Mouse (Mus musculus): ENCODE data around the gene Cbs.
"Not testable (repeated sequence)": the region's sequence is repeated elsewhere in the genome, so short reads cannot be mapped to it uniquely, and the experiment has no call there.

The Cbs gene

DNA sequence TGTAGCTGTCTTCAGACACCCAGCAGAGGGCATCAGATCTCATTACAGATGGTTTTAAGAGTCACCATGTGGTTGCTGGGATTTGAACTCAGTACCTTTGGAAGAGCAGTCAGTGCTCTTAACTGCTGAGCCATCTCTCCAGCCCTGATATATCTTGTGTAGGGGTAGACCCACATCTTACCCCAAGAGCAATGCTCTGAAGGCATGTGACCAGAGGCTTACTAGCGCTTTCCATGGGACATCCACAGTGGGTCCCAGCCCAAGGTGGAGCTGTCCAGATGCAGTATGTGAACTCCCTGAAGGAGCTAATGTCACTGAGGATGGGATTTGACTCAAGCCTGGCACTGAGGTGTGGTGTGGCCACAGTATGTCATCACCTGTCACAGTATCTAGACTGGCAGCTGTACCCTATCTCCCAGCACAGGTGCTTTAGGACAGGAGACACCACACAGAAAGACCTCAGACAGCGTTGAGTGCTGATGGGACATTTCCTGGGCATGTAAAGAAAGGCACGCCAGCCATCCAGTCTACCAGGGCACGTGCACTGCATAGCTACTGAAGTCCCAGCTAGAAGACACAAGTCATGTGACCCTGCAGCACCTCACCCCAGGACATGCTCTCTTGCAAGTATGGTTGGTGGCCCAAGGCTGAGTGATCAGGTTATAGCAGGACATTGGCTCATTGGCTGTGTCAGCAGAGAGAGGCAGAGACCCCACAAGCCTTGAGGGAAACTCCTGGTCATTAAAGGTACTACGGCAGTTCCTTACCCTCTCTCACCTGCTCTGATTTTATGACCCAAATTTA, 9.4 kb upstream of the Cbs start:
- DNase-seq (ENCODE audit: low spot score): no peak

DNA sequence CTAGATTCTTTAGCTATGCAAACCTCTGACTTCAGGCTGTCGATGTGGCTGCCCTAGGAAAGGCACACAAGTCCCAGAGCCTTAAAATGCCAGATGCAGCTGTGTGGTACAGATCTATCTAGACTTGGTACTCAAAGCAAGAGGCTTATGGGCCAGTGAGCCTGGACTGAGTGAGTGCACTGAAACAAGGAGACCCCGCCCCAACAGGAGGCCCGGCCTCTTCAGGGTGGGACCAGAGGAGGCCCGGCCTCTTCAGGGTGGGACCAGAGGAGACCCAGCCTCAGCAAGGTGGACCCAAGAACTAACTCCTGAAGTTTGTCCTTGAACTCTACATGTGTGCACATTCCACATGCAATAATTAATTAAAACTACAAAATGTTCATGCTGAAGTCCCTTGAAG, 5.9 kb upstream of the Cbs start:
- no peak for DNase-seq (ENCODE audit: low spot score)

DNA sequence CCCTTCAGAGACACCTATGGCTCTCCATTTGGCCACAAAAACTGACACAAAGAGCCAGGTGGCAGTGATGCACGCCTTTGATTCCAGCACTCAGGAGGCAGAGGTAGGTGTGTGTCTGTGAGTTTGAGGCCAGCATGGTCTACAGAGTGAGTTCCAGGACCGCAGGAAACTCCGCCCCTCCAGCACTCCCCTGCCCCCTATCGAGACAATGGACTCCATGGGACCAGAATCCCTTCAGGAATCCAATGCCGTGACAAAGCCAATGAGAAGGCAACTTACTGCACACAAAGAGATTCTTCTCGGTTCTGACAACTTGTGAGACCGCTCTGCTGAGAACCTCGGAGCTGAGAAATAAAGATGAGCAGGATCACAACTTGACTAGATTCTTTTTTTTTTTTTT, 5.3 kb upstream of the Cbs start:
- no peak for DNase-seq (ENCODE audit: low spot score)

DNA sequence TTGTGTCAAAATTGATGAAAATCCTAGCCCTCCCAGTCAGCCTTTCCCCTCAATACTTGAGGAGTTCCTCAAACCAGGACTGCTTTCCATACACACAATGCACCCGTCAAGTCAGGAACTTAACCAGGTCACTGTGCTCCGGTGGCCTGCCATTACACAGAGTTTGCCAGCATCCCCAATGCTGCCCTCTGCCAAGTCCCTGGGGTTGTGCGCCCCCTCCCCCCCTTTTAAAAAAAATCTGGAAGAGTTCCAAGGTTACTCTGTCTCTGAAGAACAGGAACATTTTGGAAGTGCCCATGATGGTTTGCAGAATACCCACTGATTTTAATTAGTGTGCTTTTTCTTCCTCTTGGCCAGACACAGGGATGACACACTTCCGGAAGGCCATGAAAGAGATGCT, 2.6 kb upstream of the Cbs start:
- DNase-seq (ENCODE audit: low spot score): no peak

DNA sequence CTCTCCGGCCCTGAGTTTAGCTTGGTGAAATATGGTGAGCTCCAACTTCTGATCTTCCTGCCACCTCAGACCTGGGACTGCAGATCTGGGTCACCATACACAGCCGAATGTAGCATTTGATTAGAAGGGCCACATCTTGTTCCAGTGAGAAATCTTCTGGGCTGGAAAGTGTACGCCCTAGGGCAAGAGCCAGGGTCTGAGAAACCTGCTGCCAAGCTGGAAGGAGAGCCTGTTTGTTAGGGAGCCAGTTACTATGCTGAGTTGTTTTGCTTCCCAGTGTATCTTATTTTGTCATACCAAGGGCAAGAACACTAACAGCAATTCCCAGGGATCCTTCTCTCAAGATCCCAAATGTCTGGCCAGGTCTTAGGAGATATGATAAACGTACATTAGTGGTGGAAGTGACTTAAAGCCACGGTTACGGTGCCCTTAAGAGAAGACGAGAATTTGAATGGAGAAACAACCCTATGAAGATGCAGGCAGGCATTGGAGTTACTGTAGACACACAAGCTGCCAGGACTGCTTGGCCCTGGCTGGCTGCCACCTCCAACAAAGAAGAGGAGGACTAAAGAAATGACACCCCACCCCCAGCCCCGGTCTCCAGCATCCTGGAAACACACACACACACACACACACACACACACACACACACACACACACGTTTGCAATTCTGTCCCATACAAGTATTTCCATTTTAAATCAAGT, 980 bp upstream of the Cbs start:
- no peak for DNase-seq (ENCODE audit: low spot score)

DNA sequence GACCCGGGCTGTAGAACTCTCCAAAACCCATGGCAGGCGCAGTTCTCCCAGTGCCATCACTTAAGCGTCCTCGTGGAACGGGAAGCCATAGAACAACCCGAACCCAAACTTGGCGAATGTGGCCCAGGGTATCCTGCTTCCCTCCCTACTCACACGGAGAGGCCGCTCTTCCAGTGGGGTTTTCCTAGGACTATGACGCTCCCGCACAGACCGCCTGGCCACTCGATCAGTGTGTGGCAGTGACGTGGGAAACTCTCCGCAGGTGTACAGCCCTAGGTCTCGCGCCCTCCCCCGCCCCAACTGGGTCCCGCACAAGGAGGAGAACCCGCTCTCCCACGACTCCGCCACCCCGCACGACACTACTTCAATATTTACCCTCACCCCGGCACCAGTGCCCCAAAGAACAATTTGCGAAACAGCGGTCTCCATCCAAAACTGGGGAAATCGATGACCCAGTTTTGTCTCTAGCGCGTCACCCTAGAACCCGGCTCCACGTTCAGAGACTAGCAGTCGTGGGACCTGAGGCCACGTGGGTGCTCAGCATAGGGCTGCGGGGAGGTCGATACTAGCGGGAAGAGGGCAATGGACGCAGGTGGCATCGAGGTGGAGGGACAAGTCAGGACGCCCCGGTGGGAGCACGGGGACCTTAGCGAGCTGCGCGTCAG, 629 bp downstream of the Cbs start:
- no peak for DNase-seq (ENCODE audit: low spot score)

DNA sequence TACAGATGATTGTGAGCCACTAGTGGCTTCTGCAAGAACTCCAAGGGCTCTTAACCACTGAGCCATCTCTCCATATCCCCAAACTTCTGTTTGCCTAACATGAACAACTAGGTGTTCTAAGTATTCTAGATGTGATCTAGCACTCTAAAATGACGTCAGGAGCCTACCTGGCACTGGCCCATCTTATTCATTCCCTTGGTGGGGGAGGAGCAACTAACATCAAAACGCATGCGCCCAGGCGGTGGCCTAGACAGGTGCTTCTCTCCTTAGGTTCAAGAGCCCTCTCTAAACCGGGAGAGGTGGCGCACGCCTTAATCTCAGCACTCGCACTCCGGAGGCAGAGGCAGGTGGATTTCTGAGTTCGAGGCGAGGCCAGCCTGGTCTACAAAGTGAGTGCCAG, 1.3 kb downstream of the Cbs start:
- no peak for DNase-seq (ENCODE audit: low spot score)

DNA sequence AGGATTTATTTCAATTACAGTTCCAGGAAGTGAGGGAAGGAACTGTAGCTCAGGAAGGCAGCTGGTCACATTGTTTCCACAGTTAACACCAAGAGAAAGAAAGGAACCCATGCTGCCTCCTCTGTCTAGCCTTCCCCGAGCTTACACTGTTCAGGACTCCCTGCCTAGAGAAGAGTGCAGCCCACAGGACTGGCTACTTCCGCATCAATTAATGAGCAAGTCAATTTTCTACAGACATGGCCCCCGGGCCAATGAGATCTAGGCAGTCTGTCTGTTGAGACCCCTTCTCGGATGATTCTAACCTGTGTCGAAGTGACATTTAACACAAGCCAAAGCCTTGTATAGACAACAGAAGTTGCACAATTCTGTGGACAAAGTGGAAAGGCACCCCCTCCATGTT, 2.1 kb downstream of the Cbs start:
- DNase-seq (ENCODE audit: low spot score): no peak

DNA sequence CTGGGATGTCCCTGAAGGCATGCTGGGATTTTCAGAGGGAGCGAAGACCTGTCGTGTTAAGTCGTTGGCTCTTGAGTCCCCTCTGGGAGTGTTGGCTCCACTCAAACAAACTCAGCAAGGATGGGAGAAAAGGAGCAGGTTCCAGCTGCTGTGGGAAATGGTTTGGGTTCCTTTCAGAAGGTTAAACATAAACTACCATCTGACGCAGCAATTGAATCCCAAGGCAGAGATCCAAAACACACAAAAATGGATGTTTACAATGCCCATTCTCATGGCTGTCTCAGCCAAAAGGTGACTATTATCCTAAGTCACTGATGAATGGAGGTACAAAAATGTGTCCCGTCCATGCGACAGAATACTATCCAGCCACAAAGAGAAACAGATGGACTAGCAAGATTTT, 4.0 kb downstream of the Cbs start:
- DNase-seq (ENCODE audit: low spot score): no peak

DNA sequence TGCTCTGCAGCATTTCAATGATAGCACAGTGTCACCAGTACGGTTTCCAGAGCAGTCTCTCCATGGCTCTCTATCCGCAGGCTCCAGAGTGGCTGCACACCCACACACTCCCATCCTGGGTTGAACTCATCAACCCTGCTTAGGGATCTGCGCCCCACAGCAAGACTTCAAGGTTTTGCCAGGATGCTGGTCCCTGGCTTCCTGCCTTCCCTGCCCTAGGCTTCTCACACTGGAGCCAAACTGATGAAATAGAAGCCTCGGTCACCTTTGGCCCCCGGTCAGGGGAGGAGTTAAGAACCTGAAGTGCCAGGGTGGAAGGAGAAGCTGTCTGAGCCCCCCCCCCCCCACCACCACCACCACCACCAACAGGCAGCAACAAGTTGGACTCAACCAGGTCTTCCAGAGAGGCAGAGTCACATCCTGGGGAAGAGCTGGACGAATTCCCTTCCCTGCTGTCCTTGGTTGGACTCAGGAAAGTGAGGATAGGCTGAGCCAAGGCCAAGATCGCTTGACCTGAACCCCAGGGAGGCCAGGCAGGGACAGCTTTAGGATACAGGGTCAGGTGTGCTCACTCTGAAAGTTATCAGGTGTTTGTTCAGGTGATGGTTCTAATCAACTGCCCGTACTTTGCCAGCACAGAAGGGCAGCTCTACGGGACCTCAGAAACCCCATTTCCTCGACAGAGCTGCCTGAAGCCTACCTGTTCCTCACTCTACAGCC, 5.8 kb downstream of the Cbs start:
- no peak for DNase-seq (ENCODE audit: low spot score)

DNA sequence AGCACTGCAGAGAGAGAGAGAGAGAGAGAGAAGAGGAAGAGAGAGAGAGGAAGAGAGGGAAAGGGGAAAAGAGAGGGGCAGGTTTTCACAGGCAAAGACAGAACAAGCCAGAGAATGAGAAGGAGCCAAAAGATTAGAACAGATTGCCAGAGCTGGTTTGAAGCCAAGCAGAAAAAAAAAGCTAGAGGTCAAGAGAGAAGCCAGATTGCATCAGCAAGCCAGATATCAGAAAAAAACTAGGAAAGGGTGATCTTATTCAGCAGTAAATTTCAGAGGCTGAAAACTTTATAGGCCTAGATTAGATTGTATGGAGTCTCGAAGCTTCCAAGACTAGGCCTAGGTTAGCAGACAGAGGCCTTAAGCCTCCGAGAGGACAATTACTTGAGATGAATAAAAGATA, 9.1 kb downstream of the Cbs start:
- no peak for DNase-seq (ENCODE audit: low spot score)

DNA sequence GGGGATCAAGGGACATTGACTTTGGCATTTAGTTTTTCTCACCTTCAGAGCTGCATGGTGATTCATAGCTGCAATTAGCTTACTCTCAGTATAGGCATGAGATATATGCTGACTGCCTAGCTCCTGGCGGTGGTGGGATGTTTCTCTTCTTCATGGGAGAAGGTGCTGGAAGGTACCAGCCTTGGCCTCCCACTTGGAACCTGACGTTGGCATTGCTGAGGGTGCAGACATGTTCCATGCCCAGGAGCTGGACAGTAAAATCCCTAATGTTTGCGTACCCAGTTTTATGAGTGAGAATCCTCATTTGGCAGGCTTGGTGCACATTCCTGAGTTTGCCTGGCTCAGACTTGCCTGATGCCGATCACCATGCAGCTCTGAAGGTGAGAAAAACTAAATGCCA, 13.9 kb downstream of the Cbs start:
- DNase-seq (ENCODE audit: low spot score): no peak

DNA sequence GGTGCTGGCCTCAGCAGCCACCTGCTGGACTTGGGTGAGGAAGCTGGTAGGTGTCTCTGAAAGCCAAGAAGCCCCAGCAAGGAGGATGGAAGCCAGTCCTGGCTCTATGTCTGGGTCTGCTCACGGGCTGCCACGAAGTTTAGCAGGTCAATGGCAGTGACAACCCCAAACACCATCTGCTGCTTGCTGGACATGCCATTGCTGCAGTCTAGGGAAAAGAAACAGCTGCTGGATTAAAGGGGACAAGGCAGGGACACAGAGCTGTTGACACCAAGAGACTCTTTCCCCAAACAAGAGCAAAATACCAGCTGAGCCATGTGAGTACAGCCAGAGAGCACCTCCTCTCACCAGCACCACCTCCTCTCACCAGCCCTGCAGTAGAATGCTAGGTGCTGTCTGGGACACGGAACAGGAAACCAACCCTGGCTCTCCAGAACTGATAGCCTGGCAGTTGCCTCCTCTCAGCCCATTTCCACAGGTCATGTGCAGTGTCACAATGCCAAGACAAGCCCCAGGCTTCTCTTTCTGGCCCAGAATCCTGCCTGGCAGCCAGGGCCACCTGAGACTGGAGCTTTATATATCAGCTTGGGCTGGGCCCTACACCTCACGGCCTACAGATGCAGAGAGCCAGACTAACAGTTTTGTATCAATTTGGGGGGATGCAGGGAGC, 23.8 kb downstream of the Cbs start:
- DNase-seq (ENCODE audit: low spot score): no peak

DNA sequence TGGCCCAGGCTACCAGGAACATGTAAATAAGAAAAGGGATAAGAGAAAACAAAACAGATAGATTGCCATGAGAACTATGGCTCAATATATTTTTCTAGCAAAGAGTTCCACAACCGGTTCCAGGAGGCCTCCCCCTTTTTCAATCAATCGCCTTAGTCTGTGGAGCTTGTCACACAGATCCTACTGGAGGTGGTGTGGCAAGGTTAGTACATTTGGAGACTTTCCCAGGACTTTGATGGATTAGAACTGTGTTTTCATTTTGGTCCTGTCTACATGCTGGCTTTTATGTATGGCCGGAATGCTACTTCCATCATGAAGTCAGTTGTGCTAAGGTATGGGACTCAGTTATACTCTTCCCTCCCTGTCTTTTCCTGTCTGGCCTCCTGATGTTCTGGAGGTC, 27.1 kb downstream of the Cbs start:
- DNase-seq (ENCODE audit: low spot score): no peak

DNA sequence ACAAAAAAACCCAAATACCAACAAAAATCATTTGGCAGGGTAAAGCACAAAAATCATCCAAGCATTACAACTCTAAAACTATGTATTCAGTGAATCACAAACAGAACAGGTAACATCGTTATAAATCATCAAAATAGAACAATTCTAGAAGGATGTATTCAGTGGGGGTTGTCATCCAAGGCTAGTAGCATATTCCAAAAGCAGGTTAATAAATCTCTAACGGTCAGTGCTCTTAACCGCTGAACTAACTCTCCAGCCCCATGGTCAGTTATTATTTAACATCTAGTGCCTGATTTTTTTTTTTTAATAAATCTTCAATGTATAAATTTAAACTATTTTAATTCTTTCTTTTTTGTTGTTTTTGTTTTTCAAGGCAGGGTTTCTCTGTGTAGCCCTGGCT, 27.9 kb downstream of the Cbs start:
- DNase-seq (ENCODE audit: low spot score): not testable (repeated sequence)

DNA sequence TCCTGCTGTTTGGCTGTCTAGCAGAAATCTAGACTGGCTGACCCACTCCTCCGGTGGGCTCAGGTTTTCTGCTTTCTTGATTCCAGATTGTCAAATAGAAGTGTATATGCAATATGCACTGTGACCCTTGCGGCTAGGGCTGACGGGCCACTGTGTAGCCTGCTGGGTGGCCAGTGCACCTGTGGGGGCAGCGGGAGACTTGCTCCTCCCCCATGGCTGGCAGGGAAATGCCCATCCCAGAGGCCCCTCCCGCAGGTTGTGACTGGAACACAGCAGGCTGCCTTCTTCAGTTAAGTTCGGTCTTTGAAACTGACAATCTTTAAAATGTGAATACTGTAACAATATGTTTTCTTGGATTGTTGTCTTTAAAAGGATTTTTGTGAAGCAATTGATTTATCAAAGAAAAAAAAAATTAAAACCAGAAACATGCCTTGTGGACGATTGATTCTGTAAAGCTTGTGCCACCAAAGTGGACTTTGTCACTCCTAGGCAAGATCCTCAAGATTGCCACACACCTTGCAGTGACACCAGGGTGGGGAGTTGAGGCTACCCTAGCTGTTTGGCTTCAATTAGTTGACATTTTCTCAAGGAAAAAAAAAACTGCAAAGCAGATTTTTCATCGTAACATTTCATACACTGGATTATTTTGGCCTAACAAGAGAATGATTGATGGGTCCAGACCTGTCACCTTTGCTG, 29.6 kb downstream of the Cbs start:
- DNase-seq (ENCODE audit: low spot score): no peak

DNA sequence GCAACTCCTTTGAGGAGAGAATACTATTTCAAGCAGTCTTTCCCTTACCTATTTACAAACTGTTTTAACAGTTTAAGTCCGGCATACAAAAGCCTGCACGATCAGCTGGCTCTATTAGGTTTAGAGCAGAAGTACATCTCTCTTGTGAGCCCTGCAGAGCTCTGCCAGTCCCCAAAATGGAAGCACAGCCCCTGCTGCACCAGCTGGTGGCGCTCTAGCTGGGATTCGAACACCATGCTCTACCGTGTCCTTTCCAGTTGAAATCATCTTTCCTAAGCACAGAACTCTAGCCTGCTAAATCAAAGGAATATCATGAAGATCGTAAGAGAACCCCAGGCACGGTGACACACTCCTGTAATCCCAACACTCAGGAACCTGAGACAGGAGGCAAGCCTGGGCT, 30.6 kb downstream of the Cbs start:
- no peak for DNase-seq (ENCODE audit: low spot score)

DNA sequence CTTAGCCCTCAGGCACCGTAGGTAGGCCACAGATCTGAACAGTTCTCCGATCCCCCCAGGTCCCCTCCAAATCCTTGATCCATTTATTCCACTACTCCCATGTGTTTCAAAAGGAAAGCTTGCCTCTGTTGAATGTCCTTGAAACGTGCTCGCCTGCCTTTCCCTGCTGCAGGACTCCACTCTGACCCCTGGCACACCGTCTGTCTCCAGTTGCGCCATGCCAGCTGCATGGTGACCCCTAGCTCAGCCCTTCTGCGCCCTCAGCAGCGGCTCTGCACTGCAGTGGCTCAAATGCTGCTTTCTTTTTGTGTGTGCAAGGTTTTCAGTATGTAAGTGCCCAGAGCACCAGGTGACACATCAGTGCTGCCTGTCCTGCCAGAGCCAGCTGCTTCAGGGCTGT, 38.4 kb downstream of the Cbs start:
- no peak for DNase-seq (ENCODE audit: low spot score)

DNA sequence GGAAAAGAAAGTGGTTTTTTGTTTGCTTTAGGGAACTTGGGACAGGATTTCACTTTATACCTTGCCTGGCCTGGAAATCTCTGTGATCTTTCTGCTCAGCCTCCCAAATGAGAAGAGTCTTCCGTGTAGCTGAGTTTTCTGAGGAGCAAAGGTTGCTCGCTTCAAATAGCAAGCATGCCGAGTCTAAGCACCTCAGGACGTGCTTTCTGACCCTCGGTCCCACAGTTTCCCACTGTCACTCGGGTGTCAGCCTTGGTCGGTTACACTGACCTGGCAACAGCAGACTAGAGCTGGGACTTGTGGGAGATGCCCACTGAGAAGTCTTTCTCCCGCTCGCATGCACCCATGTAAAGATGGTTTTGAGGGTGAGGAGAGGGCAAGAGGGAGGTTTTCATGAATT, 39.1 kb downstream of the Cbs start:
- no peak for DNase-seq (ENCODE audit: low spot score)

DNA sequence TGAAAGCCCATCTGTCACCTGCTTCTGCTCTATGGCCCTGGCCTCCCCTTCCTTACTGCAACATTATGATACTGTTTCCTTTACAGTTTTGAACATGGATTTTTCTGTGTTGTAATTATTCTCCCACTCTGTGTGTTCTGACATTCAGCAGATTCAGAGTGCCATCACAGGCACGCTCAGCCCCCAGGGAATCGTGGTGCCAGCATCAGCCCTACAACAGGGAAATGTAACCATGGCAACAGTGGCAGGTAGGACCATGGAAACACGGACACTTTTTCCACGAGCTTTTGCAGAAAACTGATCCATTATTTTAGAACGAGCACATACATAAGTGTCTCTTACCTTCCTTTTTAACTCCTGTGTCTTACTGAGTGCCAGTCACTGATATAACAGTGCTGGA, 42.0 kb downstream of the Cbs start:
- DNase-seq (ENCODE audit: low spot score): no peak

DNA sequence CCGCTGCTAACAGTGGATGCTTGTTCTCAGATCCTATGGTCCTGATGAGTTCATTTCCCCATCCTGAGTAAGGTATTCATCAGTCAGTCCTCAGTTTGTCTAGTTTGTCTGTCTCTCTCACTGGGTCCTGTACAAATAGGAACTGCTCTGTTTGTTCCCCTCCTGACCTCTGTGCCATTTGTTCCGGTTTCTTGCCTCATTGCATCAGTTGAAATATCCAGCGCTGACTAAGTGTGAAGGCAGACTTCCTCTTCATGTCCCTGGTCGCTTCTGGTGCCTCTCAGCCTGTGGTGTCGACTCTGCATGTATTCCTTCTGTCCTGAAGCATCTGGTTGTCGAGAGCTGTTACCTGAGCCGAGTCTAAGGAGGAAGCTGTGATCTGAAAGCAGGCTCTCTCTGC, 42.4 kb downstream of the Cbs start:
- no peak for DNase-seq (ENCODE audit: low spot score)

DNA sequence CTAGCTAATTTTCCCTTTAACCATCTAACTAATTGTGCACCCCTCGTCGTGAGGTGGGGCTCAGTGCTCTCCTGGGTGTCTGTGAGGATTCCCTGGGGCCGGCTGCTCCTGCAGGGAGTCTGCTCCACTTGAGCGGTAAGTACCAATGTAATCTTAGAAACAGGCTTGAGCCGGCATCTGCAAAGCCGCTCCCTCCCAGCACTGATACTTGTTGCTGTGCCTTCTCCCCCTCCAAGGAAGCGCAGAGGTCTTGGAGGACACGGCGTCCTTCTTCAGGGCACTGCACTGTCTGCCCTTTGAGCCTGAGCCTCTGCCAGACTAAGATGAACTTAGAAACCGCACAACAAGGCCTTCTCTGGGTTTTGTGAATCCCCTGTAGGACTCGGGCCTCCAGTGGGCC, 46.2 kb downstream of the Cbs start:
- DNase-seq (ENCODE audit: low spot score): no peak

Data from testis, postnatal 14 days (tissue).